Mouse (Mus musculus) bone marrow, adult 2 months (tissue): ENCODE measurements around the gene Avpi1.

Source experiments
- CTCF ChIP-seq: fragments of 200-500 bp; IDR thresholded peaks from 2 replicates; pipeline ENCODE4 v1.5.1; 2011; ENCODE audit warnings: low read length, control low read depth; ENCODE audit not compliant: control insufficient read depth, insufficient read depth
- POLR2A ChIP-seq: fragments of 200-500 bp; IDR thresholded peaks from 2 replicates; pipeline ENCODE4 v1.6.1; 2011; ENCODE audit warnings: low read depth, mild to moderate bottlenecking, control low read depth, low read length, borderline replicate concordance; ENCODE audit not compliant: control insufficient read depth

DNA sequence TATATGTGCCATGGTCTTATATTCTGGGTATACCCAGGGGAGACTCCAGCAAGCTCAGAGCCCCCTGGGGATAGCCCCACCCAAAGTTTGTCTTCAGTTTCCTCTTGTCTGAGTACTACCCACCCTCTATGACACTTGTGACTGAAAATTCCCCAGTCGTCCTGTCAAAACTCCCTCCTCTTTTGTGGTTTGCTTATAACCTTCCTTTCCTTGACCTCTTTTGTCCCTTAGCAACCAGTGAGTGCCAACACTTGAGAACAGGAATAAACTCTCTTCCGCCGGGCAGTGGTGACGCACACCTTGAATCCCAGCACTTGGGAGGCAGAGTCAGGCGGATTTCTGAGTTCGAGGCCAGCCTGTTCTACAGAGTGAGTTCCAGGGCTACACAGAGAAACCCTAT lies 15.2 kb upstream of the Avpi1 start:
- TF ChIP-seq CTCF, result no peak
- TF ChIP-seq POLR2A, result no peak
